Mouse (Mus musculus) intestine, postnatal 0 days (tissue): Measurements from ENCODE around the gene Cotl1. TPM values are rescaled to one million over a fixed set of nuclear protein-coding genes. Genes with fewer than 3 reads are reported as not detected.

ENCODE experiments used
- ATAC-seq: fragments of 200-750 bp; cut with Nextera tagmentation; 2 replicates; pipeline ENCODE4 v1.8.0; 2017; ENCODE audit warnings: mild to moderate bottlenecking, moderate TSS enrichment, moderate library complexity
- H3K27ac ChIP-seq: fragments of 300-500 bp; sonication (generic); 2 replicates; pipeline ENCODE4 v1.5.1; 2014; ENCODE audit warnings: mild to moderate bottlenecking, low read depth, low read length, moderate library complexity
- H3K27me3 ChIP-seq: fragments of 300-500 bp; sonication (generic); replicated peaks from 2 replicates; pipeline ENCODE4 v1.6.1; 2014; ENCODE audit warnings: low read length, mixed read lengths; ENCODE audit not compliant: control insufficient read depth, insufficient read depth
- H3K36me3 ChIP-seq: fragments of 300-500 bp; sonication (generic); 2 replicates; pipeline ENCODE4 v1.6.1; 2014; ENCODE audit warnings: mild to moderate bottlenecking, moderate library complexity; ENCODE audit not compliant: control insufficient read depth, insufficient read depth
- H3K4me1 ChIP-seq: fragments of 300-500 bp; sonication (generic); replicated peaks from 2 replicates; pipeline ENCODE4 v1.6.1; 2014; ENCODE audit warnings: antibody characterized with exemption, low read length, mixed read lengths; ENCODE audit not compliant: control insufficient read depth, insufficient read depth
- H3K4me2 ChIP-seq: fragments of 300-500 bp; sonication (generic); replicated peaks from 2 replicates; pipeline ENCODE4 v1.6.1; 2014; ENCODE audit warnings: low read depth, mild to moderate bottlenecking, moderate library complexity
- H3K4me3 ChIP-seq: fragments of 300-500 bp; sonication (generic); 2 replicates; pipeline ENCODE4 v1.5.1; 2014; ENCODE audit warnings: low read depth, low read length
- H3K9ac ChIP-seq: fragments of 300-500 bp; sonication (generic); 2 replicates; pipeline ENCODE4 v1.6.1; 2014; ENCODE audit warnings: mild to moderate bottlenecking, low read depth, low read length
- H3K9me3 ChIP-seq: fragments of 300-500 bp; sonication (generic); 2 replicates; pipeline ENCODE4 v1.6.1; 2016; ENCODE audit warnings: mixed run types; ENCODE audit not compliant: control insufficient read depth
- CTCF ChIP-seq: sonication (generic); IDR thresholded peaks from 2 replicates; pipeline ENCODE4 v1.5.1; 2016; ENCODE audit warnings: low read depth, mild to moderate bottlenecking, control low read depth, antibody characterized with exemption, moderate library complexity
- WGBS: fragments of 180-500 bp; shearing (Covaris S2); extraction: QIAGEN DNeasy Blood & Tissue Kit; methylation state at CpG from one replicate; pipeline ENCODE4 v1.1.7; 2014; 5-methylcytosine and 5-hydroxymethylcytosine counted together
- polyA plus RNA-seq: library from polyadenylated mRNA; unstranded; fragments of >200 nt; fragmentation: Nextera tagmentation; extraction: Ambion mirVana; gene quantifications from 2 replicates; pipeline ENCODE4 v1.2.1, GENCODE M21; 2015

Gene Cotl1
- polyA plus RNA-seq, 1 experiment from 2014 or later = 169 TPM

- no peak for ATAC-seq
- TF ChIP-seq CTCF = no peak
- Histone ChIP-seq H3K4me3 (no peak overlapping the region), H3K36me3 (peaks cover 23% of the 10 kb centered on the region), H3K4me1 (peaks cover 24% of the 10 kb centered on the region), H3K27ac (no peak overlapping the region), H3K27me3 (no peaks in the 10 kb centered on the region), H3K4me2 (no peak overlapping the region), H3K9me3 (no peaks in the 10 kb centered on the region), H3K9ac (no peak overlapping the region)
- 76% methylated on average over 19 of the region's 19 CpGs for WGBS
These were observed 14.2 kb downstream of the Cotl1 start for GRCm38 (mm10) chr8:119825950-119826730.

- Histone ChIP-seq H3K9me3 (no peaks in the 10 kb centered on the region), H3K27me3 (no peaks in the 10 kb centered on the region), H3K4me3 (no peak overlapping the region), H3K36me3 (peaks cover 34% of the 10 kb centered on the region), H3K9ac (no peak overlapping the region), H3K4me2 (no peak overlapping the region), H3K4me1 (peaks cover 13% of the 10 kb centered on the region; the same call in 1 of the 2 replicates), H3K27ac (no peak overlapping the region)
- TF ChIP-seq CTCF = no peak
- 70% methylated on average over 11 of the region's 11 CpGs for WGBS
- ATAC-seq = no peak; the same call in 1 of the 2 replicates
These were observed 15.5 kb downstream of the Cotl1 start for GRCm38 (mm10) chr8:119824809-119825273.

- H3K9me3 ChIP-seq = no peaks in the 10 kb centered on the region
- no peak overlapping the region for H3K9ac ChIP-seq
- peaks cover 37% of the 10 kb centered on the region for H3K36me3 ChIP-seq
- no peak for TF ChIP-seq CTCF
- no peak overlapping the region for H3K4me3 ChIP-seq
- no peak overlapping the region for H3K4me2 ChIP-seq
- peaks cover 12% of the 10 kb centered on the region; the same call in 1 of the 2 replicates for H3K4me1 ChIP-seq
- H3K27ac ChIP-seq = no peak overlapping the region
- H3K27me3 ChIP-seq = no peaks in the 10 kb centered on the region
- ATAC-seq = no peak
- WGBS = 79% methylated on average over 4 of the region's 4 CpGs
These were observed 16.2 kb downstream of the Cotl1 start for GRCm38 (mm10) chr8:119824100-119824499.

GRCm38 (mm10) chr8:119823278-119823677 is 17.1 kb downstream of the Cotl1 start:
- Histone ChIP-seq H3K4me2 (no peak overlapping the region), H3K36me3 (peaks cover 34% of the 10 kb centered on the region), H3K9me3 (no peaks in the 10 kb centered on the region), H3K27me3 (no peaks in the 10 kb centered on the region), H3K4me1 (peaks cover 11% of the 10 kb centered on the region; the same call in 1 of the 2 replicates), H3K4me3 (no peak overlapping the region), H3K9ac (no peak overlapping the region), H3K27ac (no peak overlapping the region)
- ATAC-seq = no peak
- no peak for TF ChIP-seq CTCF
- WGBS = 95% methylated on average over 9 of the region's 9 CpGs

- peaks cover 7% of the 10 kb centered on the region; the same call in 1 of the 2 replicates for H3K4me1 ChIP-seq
- H3K9ac ChIP-seq = no peak overlapping the region
- no peaks in the 10 kb centered on the region for H3K9me3 ChIP-seq
- WGBS = 95% methylated on average over 6 of the region's 6 CpGs
- no peak for ATAC-seq
- H3K27ac ChIP-seq = no peak overlapping the region
- H3K4me2 ChIP-seq = no peak overlapping the region
- no peak for TF ChIP-seq CTCF
- H3K36me3 ChIP-seq = peaks cover 33% of the 10 kb centered on the region
- H3K27me3 ChIP-seq = no peaks in the 10 kb centered on the region
- no peak overlapping the region for H3K4me3 ChIP-seq
These were observed 18.7 kb downstream of the Cotl1 start for GRCm38 (mm10) chr8:119821691-119822090.

GRCm38 (mm10) chr8:119819976-119820375 is 20.4 kb downstream of the Cotl1 start:
- Histone ChIP-seq H3K9me3 (no peaks in the 10 kb centered on the region), H3K4me1 (peaks cover 3% of the 10 kb centered on the region; the same call in 1 of the 2 replicates), H3K27me3 (no peaks in the 10 kb centered on the region), H3K4me3 (no peak overlapping the region), H3K4me2 (no peak overlapping the region), H3K9ac (no peak overlapping the region), H3K27ac (no peak overlapping the region), H3K36me3 (peaks cover 45% of the 10 kb centered on the region)
- no peak for ATAC-seq
- no peak for TF ChIP-seq CTCF
- 89% methylated on average over 8 of the region's 8 CpGs for WGBS
